Mouse (Mus musculus): ENCODE results near the gene Gdpd5.
A peak's percentile ranks its signal among the peaks of the same experiment; 100 is the strongest.
"Not testable (repeated sequence)": the region's sequence is repeated elsewhere in the genome, so short reads cannot be mapped to it uniquely, and the experiment has no call there.

Gdpd5 gene

DNA sequence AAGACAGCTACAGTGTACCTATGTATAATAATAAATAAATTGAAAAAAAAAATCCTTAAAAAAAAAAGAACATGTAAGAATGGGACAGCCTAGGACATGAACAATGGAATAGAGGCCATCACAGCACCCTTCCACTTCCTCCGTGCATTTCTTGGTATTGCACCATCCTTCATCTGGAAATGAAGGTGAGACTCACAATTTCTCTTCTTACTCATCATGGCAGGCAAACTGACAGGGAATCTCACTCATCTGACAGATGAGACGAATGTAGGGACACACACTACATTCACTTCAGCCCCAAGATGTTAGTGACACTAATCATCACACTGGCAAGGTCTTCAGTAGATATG, 94.3 kb downstream of the Gdpd5 start:
- no peak for DNase-seq (ENCODE audit: low read depth, low spot score)

DNA sequence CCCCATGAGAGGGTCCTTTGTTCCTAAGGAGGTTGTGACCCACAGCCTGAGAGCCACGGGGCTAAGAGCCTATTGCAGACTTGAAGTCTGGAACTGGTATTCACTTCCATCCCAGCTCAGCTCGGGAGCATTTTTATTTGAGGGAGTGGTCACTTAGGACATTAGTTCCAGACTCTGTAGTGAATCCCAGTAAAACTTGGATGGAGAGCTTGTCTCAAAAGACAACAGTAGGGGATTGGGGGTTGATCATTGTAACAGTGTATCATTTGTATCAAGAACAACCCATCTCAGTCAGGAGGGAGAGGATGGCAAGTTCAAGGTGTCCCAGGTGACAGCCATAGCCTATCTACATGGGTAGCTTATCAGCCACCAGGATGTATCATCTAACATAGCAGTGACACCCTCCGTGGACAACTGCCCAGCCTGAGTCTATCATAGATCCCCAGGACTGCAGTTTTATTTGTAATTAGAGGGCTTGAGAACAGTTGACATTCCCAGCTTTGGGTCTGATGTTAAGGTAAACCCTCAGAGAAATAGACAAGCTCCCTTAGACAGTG, 95.4 kb downstream of the Gdpd5 start:
- no peak for DNase-seq (ENCODE audit: low read depth, low spot score)

DNA sequence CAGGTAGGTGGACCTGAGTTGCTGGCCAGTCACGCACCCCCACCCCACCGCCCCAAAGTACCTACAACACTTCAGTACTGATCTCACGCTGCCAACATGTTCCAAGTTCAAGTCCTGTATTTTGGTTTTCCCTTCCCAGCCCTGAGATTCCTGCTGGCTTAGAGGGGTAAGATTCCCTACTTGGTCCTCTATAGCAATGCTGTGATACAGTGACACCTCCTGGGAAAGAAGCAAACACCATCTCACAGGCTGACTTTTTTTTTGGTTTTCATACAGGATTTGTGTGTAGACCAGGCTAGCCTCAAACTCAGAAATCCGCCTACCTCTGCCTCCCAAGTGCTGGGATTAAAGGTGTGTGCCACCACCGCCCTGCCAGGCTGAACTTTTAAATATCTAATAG, 96.0 kb downstream of the Gdpd5 start:
- no peak for DNase-seq (ENCODE audit: low read depth, low spot score)

GRCm38 (mm10) chr7:99482637-99483036, 101.4 kb downstream of the Gdpd5 start:
- DNase-seq (ENCODE audit: low read depth, low spot score), result no peak

GRCm38 (mm10) chr7:99483271-99483923, 102.2 kb downstream of the Gdpd5 start, which contains the start of gene Rps3:
Gene Rps3 (minus strand): TSS chr7:99483738.
- DNase-seq (ENCODE audit: low read depth, low spot score), result peak; percentile 98

DNA sequence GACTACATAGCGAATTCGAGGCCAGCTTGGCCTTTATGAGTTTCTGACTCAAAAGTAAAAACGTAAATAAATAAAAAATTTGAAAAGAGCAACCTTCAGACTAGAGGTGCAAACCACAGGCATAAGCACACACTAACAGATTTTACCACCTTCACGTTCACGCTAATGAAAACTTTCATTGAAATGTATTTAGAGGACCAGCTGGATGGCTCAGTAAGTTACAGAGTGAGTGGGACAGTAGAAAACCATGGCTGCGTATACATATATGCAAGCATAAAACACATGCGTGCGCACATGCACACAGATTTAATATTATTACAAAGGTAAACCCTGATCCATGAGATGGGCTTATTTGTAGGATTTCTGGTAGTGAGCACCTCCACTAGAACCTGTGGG, 102.7 kb downstream of the Gdpd5 start:
- no peak for DNase-seq (ENCODE audit: low read depth, low spot score)

GRCm38 (mm10) chr7:99484679-99485078, 103.5 kb downstream of the Gdpd5 start:
- no peak for DNase-seq (ENCODE audit: low read depth, low spot score)

GRCm38 (mm10) chr7:99489708-99490107, 108.5 kb downstream of the Gdpd5 start:
- DNase-seq (ENCODE audit: low read depth, low spot score), result no peak

DNA sequence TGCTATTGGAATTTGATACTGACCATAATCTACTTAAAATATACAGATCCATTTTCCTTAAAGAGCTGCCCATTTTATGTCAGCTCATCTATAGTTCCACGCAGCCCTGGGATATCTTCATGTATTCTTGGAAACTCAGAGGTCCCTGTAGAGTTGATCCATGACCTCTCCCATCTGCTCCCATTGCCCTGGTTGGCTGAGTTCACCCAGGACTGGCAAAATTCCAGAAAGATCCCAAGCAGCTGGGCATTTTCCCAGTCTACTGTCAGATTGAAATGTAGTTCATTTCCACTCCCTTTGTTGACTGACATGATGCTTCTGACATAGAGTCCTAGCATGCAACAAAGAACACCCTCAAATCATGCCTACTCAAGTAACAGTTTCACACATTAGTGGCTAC, 117.9 kb downstream of the Gdpd5 start:
- no peak for DNase-seq (ENCODE audit: low read depth, low spot score)

GRCm38 (mm10) chr7:99500201-99500600, 119.0 kb downstream of the Gdpd5 start:
- peak; percentile 66 for DNase-seq (ENCODE audit: low read depth, low spot score)

DNA sequence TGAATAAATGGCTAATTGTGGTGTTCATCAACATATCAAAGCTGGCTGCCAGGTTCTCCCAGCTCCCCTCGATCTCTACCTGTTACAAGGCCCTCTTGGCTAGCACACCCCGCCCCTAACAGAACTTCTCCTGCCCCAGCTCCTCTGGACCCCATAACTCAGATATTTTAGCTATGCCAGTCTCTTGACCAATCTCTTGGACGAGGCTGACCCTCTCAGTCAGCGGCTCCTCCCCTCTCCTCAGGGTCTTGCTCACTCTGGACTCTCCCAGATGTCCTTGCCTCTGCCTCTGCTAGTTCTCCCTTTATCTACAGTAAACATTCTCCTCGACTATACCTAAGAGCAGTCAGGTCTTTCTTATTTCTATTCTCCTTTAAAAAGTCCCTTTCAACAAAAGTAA, 119.4 kb downstream of the Gdpd5 start:
- DNase-seq (ENCODE audit: low read depth, low spot score), result no peak

DNA sequence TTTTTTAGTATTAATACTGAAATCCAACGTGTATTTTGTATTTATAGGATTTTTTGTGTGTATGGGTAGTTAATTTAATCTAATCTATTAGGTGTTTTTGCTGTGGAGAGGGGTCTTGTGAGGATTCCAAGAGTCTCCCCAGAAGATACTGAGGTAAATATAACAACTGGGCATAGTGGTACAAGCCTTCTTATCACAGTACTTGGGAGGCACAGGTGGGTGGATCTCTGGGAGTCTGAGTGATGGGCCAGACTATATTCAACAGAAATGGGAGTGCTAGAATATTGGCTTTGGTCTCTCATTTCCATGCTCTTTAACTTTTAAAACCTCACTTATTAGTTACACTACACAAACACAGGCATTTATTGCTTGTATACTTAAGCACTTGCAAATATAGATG, 119.9 kb downstream of the Gdpd5 start:
- no peak for DNase-seq (ENCODE audit: low read depth, low spot score)

DNA sequence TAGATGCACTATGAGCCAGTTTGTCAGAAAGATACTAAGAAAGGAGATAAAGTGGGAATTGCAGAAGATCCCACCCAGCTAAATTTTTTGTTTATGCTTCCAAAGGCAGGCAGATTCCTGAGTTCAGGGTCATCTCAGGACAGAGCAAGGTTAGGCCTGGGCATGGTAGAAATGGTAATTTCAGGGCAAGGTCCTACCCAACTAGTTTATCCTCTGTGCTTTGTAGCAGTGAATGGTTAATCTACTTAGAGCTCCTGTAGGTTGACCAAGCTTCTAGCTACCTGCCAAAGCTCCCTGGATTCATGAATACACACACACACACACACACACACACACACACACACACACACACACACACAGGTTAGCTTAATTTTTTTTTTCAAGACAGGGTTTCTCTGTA, 123.3 kb downstream of the Gdpd5 start:
- no peak for DNase-seq (ENCODE audit: low read depth, low spot score)

GRCm38 (mm10) chr7:99508187-99508586, 127.0 kb downstream of the Gdpd5 start:
- not testable (repeated sequence) for DNase-seq (ENCODE audit: low read depth, low spot score)

DNA sequence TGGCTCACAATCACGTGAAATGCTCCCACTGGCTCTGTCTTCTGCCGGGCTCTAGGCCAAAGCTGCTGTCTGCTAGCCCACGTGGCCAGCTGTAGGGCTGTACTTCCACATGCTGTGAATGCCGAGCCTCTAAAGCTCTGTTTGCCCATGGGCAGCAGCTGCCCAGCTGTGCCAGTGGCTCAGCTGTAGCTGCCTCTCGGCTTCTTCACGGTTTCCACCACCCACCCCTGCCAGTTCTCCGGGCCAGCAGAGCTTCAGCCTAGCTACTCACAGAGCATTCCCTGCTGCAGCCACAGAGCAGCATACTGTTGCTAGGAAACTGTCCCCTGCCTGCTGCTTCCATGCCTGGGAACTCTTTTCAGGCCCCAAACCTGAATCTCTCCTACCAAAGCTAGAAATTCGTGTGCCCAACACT, 128.9 kb downstream of the Gdpd5 start:
- no peak for DNase-seq (ENCODE audit: low read depth, low spot score)

Data from CD4-positive helper T cell, adult 2 months (primary cell).